Mouse (Mus musculus) heart, embryonic 15.5 days (tissue): Measurements from ENCODE around the gene Slc22a22. TPM values are rescaled to one million over a fixed set of nuclear protein-coding genes. Genes with fewer than 3 reads are reported as not detected.

Experiments
- ATAC-seq: fragments of 200-750 bp; cut with Nextera tagmentation; replicated peaks from 2 replicates; pipeline ENCODE4 v1.8.0; 2017; ENCODE audit warnings: low read depth, moderate TSS enrichment; ENCODE audit not compliant: insufficient number of reproducible peaks, insufficient read depth, low FRiP score
- H3K27ac ChIP-seq: fragments of 300-500 bp; sonication (generic); 2 replicates; pipeline ENCODE4 v1.5.1; 2015; ENCODE audit warnings: mild to moderate bottlenecking, inconsistent platforms
- H3K27me3 ChIP-seq: fragments of 300-500 bp; sonication (generic); 2 replicates; pipeline ENCODE4 v1.6.1; 2015; ENCODE audit warnings: inconsistent platforms
- H3K36me3 ChIP-seq: fragments of 300-500 bp; sonication (generic); 2 replicates; pipeline ENCODE4 v1.6.1; 2015; ENCODE audit warnings: mild to moderate bottlenecking, inconsistent platforms
- H3K4me1 ChIP-seq: fragments of 300-500 bp; sonication (generic); replicated peaks from 2 replicates; pipeline ENCODE4 v1.6.1; 2015; ENCODE audit warnings: inconsistent platforms
- H3K4me2 ChIP-seq: fragments of 300-500 bp; sonication (generic); 2 replicates; pipeline ENCODE4 v1.6.1; 2015; ENCODE audit warnings: inconsistent platforms, mild to moderate bottlenecking, moderate library complexity
- H3K4me3 ChIP-seq: fragments of 300-500 bp; sonication (generic); 2 replicates; pipeline ENCODE4 v1.5.1; 2015; ENCODE audit warnings: mild to moderate bottlenecking, inconsistent platforms
- H3K9ac ChIP-seq: fragments of 300-500 bp; sonication (generic); 2 replicates; pipeline ENCODE4 v1.6.1; 2015; ENCODE audit warnings: mild to moderate bottlenecking, inconsistent platforms
- H3K9me3 ChIP-seq: fragments of 300-500 bp; sonication (generic); replicated peaks from 2 replicates; pipeline ENCODE4 v1.6.1; 2016; ENCODE audit warnings: inconsistent platforms
- WGBS: fragments of 180-500 bp; shearing (Covaris S2); methylation state at CpG from one replicate; pipeline ENCODE4 v1.1.7; 2015; ENCODE audit warnings: mixed read lengths; 5-methylcytosine and 5-hydroxymethylcytosine counted together
- polyA plus RNA-seq: library from polyadenylated mRNA; unstranded; fragments of >200 nt; fragmentation: Nextera tagmentation; extraction: Ambion mirVana; gene quantifications from 2 replicates; pipeline ENCODE4 v1.2.1, GENCODE M21; 2015

The Slc22a22 gene
- polyA plus RNA-seq, 1 experiment from 2014 or later: not detected

GRCm38 (mm10) chr15:57471648-57472047 lies 5.8 kb downstream of the Slc22a22 start:
- ATAC-seq: no peak
- no peaks in the 10 kb centered on the region for H3K9me3 ChIP-seq
- H3K27me3 ChIP-seq: no peaks in the 10 kb centered on the region
- no peak overlapping the region for H3K9ac ChIP-seq
- H3K4me2 ChIP-seq: no peak overlapping the region
- H3K4me1 ChIP-seq: no peaks in the 10 kb centered on the region
- no peak overlapping the region for H3K4me3 ChIP-seq
- H3K36me3 ChIP-seq: no peaks in the 10 kb centered on the region
- WGBS: 47% methylated on average over 3 of the region's 3 CpGs
- H3K27ac ChIP-seq: no peak overlapping the region

GRCm38 (mm10) chr15:57465996-57466395 lies 11.4 kb downstream of the Slc22a22 start:
- H3K9ac ChIP-seq: no peak overlapping the region
- no peaks in the 10 kb centered on the region for H3K9me3 ChIP-seq
- no peaks in the 10 kb centered on the region for H3K4me1 ChIP-seq
- no peaks in the 10 kb centered on the region for H3K36me3 ChIP-seq
- no peak overlapping the region for H3K4me2 ChIP-seq
- no peaks in the 10 kb centered on the region for H3K27me3 ChIP-seq
- no peak overlapping the region for H3K4me3 ChIP-seq
- no peak overlapping the region for H3K27ac ChIP-seq
- ATAC-seq: no peak

GRCm38 (mm10) chr15:57465061-57465460 lies 12.4 kb downstream of the Slc22a22 start:
- no peak overlapping the region for H3K27ac ChIP-seq
- 82% methylated on average over 6 of the region's 6 CpGs for WGBS
- no peak overlapping the region for H3K4me2 ChIP-seq
- no peak for ATAC-seq
- no peaks in the 10 kb centered on the region for H3K27me3 ChIP-seq
- H3K9me3 ChIP-seq: no peaks in the 10 kb centered on the region
- H3K4me1 ChIP-seq: no peaks in the 10 kb centered on the region
- no peak overlapping the region for H3K9ac ChIP-seq
- no peak overlapping the region for H3K4me3 ChIP-seq
- no peaks in the 10 kb centered on the region for H3K36me3 ChIP-seq

GRCm38 (mm10) chr15:57464066-57464465 lies 13.4 kb downstream of the Slc22a22 start:
- Histone ChIP-seq H3K9ac (no peak overlapping the region), H3K4me2 (no peak overlapping the region), H3K9me3 (no peaks in the 10 kb centered on the region), H3K27ac (no peak overlapping the region), H3K27me3 (no peaks in the 10 kb centered on the region), H3K4me3 (no peak overlapping the region), H3K36me3 (no peaks in the 10 kb centered on the region), H3K4me1 (no peaks in the 10 kb centered on the region)
- ATAC-seq: no peak
- WGBS: 72% methylated on average over 11 of the region's 11 CpGs

- Histone ChIP-seq H3K36me3 (no peaks in the 10 kb centered on the region), H3K27me3 (no peaks in the 10 kb centered on the region), H3K9me3 (no peaks in the 10 kb centered on the region), H3K4me1 (no peaks in the 10 kb centered on the region), H3K4me2 (no peak overlapping the region), H3K4me3 (no peak overlapping the region), H3K27ac (no peak overlapping the region), H3K9ac (no peak overlapping the region)
- ATAC-seq: no peak
- WGBS: 52% methylated on average over 1 of the region's 1 CpGs
These were observed 16.1 kb downstream of the Slc22a22 start for GRCm38 (mm10) chr15:57461284-57461683.

- no peak for ATAC-seq
- WGBS: 46% methylated on average over 2 of the region's 2 CpGs
- H3K27ac ChIP-seq: no peak overlapping the region
These were observed 20.1 kb downstream of the Slc22a22 start for GRCm38 (mm10) chr15:57457374-57457773.

GRCm38 (mm10) chr15:57434710-57435404 lies 42.6 kb downstream of the Slc22a22 start:
- WGBS: 58% methylated on average over 2 of the region's 2 CpGs
- H3K4me2 ChIP-seq: no peak overlapping the region
- H3K4me3 ChIP-seq: no peak overlapping the region
- H3K27me3 ChIP-seq: no peaks in the 10 kb centered on the region
- no peak overlapping the region for H3K27ac ChIP-seq
- no peaks in the 10 kb centered on the region for H3K4me1 ChIP-seq
- no peaks in the 10 kb centered on the region for H3K36me3 ChIP-seq
- ATAC-seq: no peak
- H3K9me3 ChIP-seq: no peaks in the 10 kb centered on the region
- H3K9ac ChIP-seq: no peak overlapping the region

More at GRCm38 (mm10) chr15:57457374-57457773, 20.1 kb downstream of the Slc22a22 start:
- Histone ChIP-seq H3K4me1 (no peaks in the 10 kb centered on the region), H3K9ac (no peak overlapping the region), H3K27me3 (no peaks in the 10 kb centered on the region), H3K9me3 (no peaks in the 10 kb centered on the region), H3K4me2 (no peak overlapping the region), H3K4me3 (no peak overlapping the region), H3K36me3 (no peaks in the 10 kb centered on the region)

GRCm38 (mm10) chr15:57408498-57408897 lies 68.9 kb downstream of the Slc22a22 start:
- ATAC-seq: no peak
- 49% methylated on average over 2 of the region's 2 CpGs for WGBS
- Histone ChIP-seq H3K4me3 (no peak overlapping the region), H3K9ac (no peak overlapping the region), H3K4me1 (no peaks in the 10 kb centered on the region), H3K27ac (no peak overlapping the region), H3K36me3 (no peaks in the 10 kb centered on the region), H3K27me3 (no peaks in the 10 kb centered on the region), H3K4me2 (no peak overlapping the region), H3K9me3 (no peaks in the 10 kb centered on the region)

- no peak for ATAC-seq
- Histone ChIP-seq H3K9ac (no peak overlapping the region), H3K4me2 (no peak overlapping the region), H3K9me3 (no peaks in the 10 kb centered on the region), H3K27me3 (no peaks in the 10 kb centered on the region), H3K27ac (no peak overlapping the region), H3K4me1 (no peaks in the 10 kb centered on the region), H3K36me3 (no peaks in the 10 kb centered on the region), H3K4me3 (no peak overlapping the region)
- WGBS: 61% methylated on average over 3 of the region's 3 CpGs
These were observed 78.8 kb downstream of the Slc22a22 start for GRCm38 (mm10) chr15:57398439-57399148.

- H3K4me2 ChIP-seq: no peak overlapping the region
- no peaks in the 10 kb centered on the region for H3K4me1 ChIP-seq
- no peaks in the 10 kb centered on the region for H3K9me3 ChIP-seq
- no peak overlapping the region for H3K4me3 ChIP-seq
- H3K27me3 ChIP-seq: no peaks in the 10 kb centered on the region
- no peak for ATAC-seq
- 49% methylated on average over 4 of the region's 4 CpGs for WGBS
- H3K27ac ChIP-seq: no peak overlapping the region
- H3K9ac ChIP-seq: no peak overlapping the region
- no peaks in the 10 kb centered on the region for H3K36me3 ChIP-seq
These were observed 83.4 kb downstream of the Slc22a22 start for GRCm38 (mm10) chr15:57394053-57394452.

GRCm38 (mm10) chr15:57380381-57380780 lies 97.0 kb downstream of the Slc22a22 start:
- WGBS: 64% methylated on average over 7 of the region's 7 CpGs
- no peak overlapping the region for H3K9ac ChIP-seq
- no peaks in the 10 kb centered on the region for H3K4me1 ChIP-seq
- no peaks in the 10 kb centered on the region for H3K9me3 ChIP-seq
- no peak overlapping the region for H3K4me2 ChIP-seq
- no peak for ATAC-seq
- H3K27ac ChIP-seq: no peak overlapping the region
- H3K27me3 ChIP-seq: no peaks in the 10 kb centered on the region
- H3K36me3 ChIP-seq: no peaks in the 10 kb centered on the region
- H3K4me3 ChIP-seq: no peak overlapping the region

GRCm38 (mm10) chr15:57366446-57366845 lies 111.0 kb downstream of the Slc22a22 start:
- Histone ChIP-seq H3K27ac (no peak overlapping the region), H3K9me3 (no peaks in the 10 kb centered on the region), H3K36me3 (no peaks in the 10 kb centered on the region), H3K4me1 (no peaks in the 10 kb centered on the region), H3K4me2 (no peak overlapping the region), H3K9ac (no peak overlapping the region), H3K4me3 (no peak overlapping the region), H3K27me3 (no peaks in the 10 kb centered on the region)
- no peak for ATAC-seq
- 38% methylated on average over 1 of the region's 1 CpGs for WGBS
